Mouse (Mus musculus) forebrain, embryonic 16.5 days (tissue): ENCODE measurements around the gene Ces3a. TPM values are rescaled to one million over a fixed set of nuclear protein-coding genes. Genes with fewer than 3 reads are reported as not detected.

Source experiments
- ATAC-seq: fragments of 200-750 bp; cut with Nextera tagmentation; 2 replicates; pipeline ENCODE4 v1.8.0; 2017; ENCODE audit warnings: mild to moderate bottlenecking, moderate library complexity
- H3K27ac ChIP-seq: fragments of 300-500 bp; sonication (generic); 2 replicates; pipeline ENCODE4 v1.5.1; 2014; ENCODE audit warnings: low read length, control low read depth
- H3K27me3 ChIP-seq: fragments of 300-500 bp; sonication (generic); replicated peaks from 2 replicates; pipeline ENCODE4 v1.6.1; 2014; ENCODE audit warnings: low read length; ENCODE audit not compliant: control insufficient read depth, insufficient read depth
- H3K36me3 ChIP-seq: fragments of 300-500 bp; sonication (generic); 2 replicates; pipeline ENCODE4 v1.6.1; 2014; ENCODE audit not compliant: control insufficient read depth, insufficient read depth
- H3K4me1 ChIP-seq: fragments of 300-500 bp; sonication (generic); replicated peaks from 2 replicates; pipeline ENCODE4 v1.6.1; 2014; ENCODE audit warnings: low read length; ENCODE audit not compliant: control insufficient read depth, insufficient read depth
- H3K4me2 ChIP-seq: fragments of 300-500 bp; sonication (generic); 2 replicates; pipeline ENCODE4 v1.6.1; 2014; ENCODE audit warnings: mild to moderate bottlenecking, low read length, control low read depth
- H3K4me3 ChIP-seq: fragments of 300-500 bp; sonication (generic); replicated peaks from 2 replicates; pipeline ENCODE4 v1.5.1; 2014; ENCODE audit warnings: mild to moderate bottlenecking, low read length, control low read depth
- H3K9ac ChIP-seq: fragments of 300-500 bp; sonication (generic); replicated peaks from 2 replicates; pipeline ENCODE4 v1.6.1; 2014; ENCODE audit warnings: low read depth, low read length, control low read depth
- H3K9me3 ChIP-seq: fragments of 300-500 bp; sonication (generic); 2 replicates; pipeline ENCODE4 v1.6.1; 2016; ENCODE audit warnings: low read length; ENCODE audit not compliant: control insufficient read depth
- WGBS: fragments of 180-500 bp; shearing (Covaris S2); extraction: QIAGEN DNeasy Blood & Tissue Kit; methylation state at CpG from one replicate; pipeline ENCODE4 v1.1.7; 2014; 5-methylcytosine and 5-hydroxymethylcytosine counted together
- polyA plus RNA-seq: library from polyadenylated mRNA; unstranded; fragments of >200 nt; fragmentation: Nextera tagmentation; extraction: Ambion mirVana; gene quantifications from 2 replicates; pipeline ENCODE4 v1.2.1, GENCODE M21; 2015

Gene Ces3a
- polyA plus RNA-seq: not detected in 2 replicates

GRCm38 (mm10) chr8:105048371-105048854 lies at the start of gene Ces3a:
Ces3a (plus strand) TSS chr8:105048601.
- no peaks in the 10 kb centered on the region for H3K9me3 ChIP-seq
- H3K36me3 ChIP-seq: no peaks in the 10 kb centered on the region
- H3K27ac ChIP-seq: no peak within 1 kb of the TSS
- ATAC-seq: no peak
- WGBS: 88% methylated on average over 3 of the region's 3 CpGs
- no peak within 1 kb of the TSS for H3K4me2 ChIP-seq
- H3K4me3 ChIP-seq: no peak within 1 kb of the TSS
- no peaks in the 10 kb centered on the region for H3K4me1 ChIP-seq
- no peaks in the 10 kb centered on the region for H3K27me3 ChIP-seq
- no peak within 1 kb of the TSS for H3K9ac ChIP-seq

DNA sequence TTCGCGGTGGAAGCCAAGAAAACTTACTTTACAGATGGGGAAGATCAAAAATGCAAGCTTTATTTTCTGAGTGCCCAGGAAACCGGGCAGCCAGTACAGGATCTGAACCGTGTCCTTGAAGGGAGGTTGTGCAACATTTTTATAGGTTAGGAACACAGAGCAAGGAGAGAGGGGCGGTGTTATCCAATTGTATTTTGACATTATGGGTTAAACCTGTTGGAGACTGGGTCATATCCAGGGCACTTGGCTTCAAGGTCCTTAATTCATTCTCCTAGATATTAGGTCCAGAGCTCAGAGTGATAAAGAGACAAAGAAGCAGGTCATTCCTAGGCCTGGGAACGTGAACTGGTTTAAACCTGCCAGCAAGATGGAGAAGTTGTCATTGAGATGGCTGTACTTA lies 49.2 kb upstream of the Ces3a start:
- no peak overlapping the region for H3K27ac ChIP-seq
- WGBS: 86% methylated on average over 6 of the region's 6 CpGs
- no peaks in the 10 kb centered on the region for H3K9me3 ChIP-seq
- ATAC-seq: no peak
- H3K4me2 ChIP-seq: no peak overlapping the region
- no peak overlapping the region for H3K4me3 ChIP-seq
- H3K9ac ChIP-seq: no peak overlapping the region
- no peaks in the 10 kb centered on the region for H3K4me1 ChIP-seq
- no peaks in the 10 kb centered on the region for H3K27me3 ChIP-seq
- no peaks in the 10 kb centered on the region for H3K36me3 ChIP-seq

DNA sequence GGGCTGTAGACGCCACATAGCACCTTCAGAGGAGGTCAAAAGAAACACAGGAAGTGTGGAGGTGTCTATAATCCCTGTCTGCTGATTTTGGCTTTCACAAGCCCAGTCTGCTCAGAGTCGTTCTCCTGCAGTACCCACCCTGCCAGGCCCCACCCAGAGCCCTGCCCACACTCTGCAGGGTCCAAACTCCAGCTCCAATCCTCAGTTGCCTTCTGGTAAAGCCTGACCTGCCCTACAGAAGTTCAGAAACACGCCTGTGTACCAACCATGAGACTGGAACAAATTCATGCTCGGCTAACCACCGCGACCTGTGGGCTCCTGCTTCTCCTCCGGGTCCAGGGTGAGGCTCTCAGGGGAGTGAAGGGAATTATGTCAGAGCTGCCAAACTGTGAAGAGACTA lies 47.8 kb upstream of the Ces3a start, which contains the start of gene Ces2h:
Gene Ces2h (plus strand): TSS at position 268 of the 400 bp plus-strand sequence.
- no peak within 1 kb of the TSS for H3K27ac ChIP-seq
- no peaks in the 10 kb centered on the region for H3K4me1 ChIP-seq
- no peaks in the 10 kb centered on the region for H3K36me3 ChIP-seq
- H3K9me3 ChIP-seq: no peaks in the 10 kb centered on the region
- 83% methylated on average over 7 of the region's 7 CpGs for WGBS
- H3K4me2 ChIP-seq: no peak within 1 kb of the TSS
- H3K9ac ChIP-seq: no peak within 1 kb of the TSS
- ATAC-seq: no peak
- H3K27me3 ChIP-seq: no peaks in the 10 kb centered on the region
- no peak within 1 kb of the TSS for H3K4me3 ChIP-seq

- Histone ChIP-seq H3K27ac (no peak overlapping the region), H3K27me3 (no peaks in the 10 kb centered on the region), H3K4me3 (no peak overlapping the region), H3K9me3 (no peaks in the 10 kb centered on the region), H3K4me1 (no peaks in the 10 kb centered on the region), H3K36me3 (no peaks in the 10 kb centered on the region), H3K4me2 (no peak overlapping the region), H3K9ac (no peak overlapping the region)
- WGBS: 90% methylated on average over 2 of the region's 2 CpGs
- ATAC-seq: no peak
These were observed 38.4 kb upstream of the Ces3a start for GRCm38 (mm10) chr8:105010000-105010399.

GRCm38 (mm10) chr8:105011136-105011535 lies 37.3 kb upstream of the Ces3a start:
- Histone ChIP-seq H3K9me3 (no peaks in the 10 kb centered on the region), H3K27me3 (no peaks in the 10 kb centered on the region), H3K36me3 (no peaks in the 10 kb centered on the region), H3K27ac (no peak overlapping the region), H3K4me3 (no peak overlapping the region), H3K9ac (no peak overlapping the region), H3K4me1 (no peaks in the 10 kb centered on the region), H3K4me2 (no peak overlapping the region)
- ATAC-seq: no peak
- WGBS: 81% methylated on average over 12 of the region's 12 CpGs

GRCm38 (mm10) chr8:105014391-105014790 lies 34.0 kb upstream of the Ces3a start:
- 93% methylated on average over 5 of the region's 5 CpGs for WGBS
- Histone ChIP-seq H3K9ac (no peak overlapping the region), H3K4me2 (no peak overlapping the region), H3K9me3 (no peaks in the 10 kb centered on the region), H3K4me1 (no peaks in the 10 kb centered on the region), H3K27ac (no peak overlapping the region), H3K4me3 (no peak overlapping the region), H3K27me3 (no peaks in the 10 kb centered on the region), H3K36me3 (no peaks in the 10 kb centered on the region)
- no peak for ATAC-seq

GRCm38 (mm10) chr8:105021954-105022353 lies 26.4 kb upstream of the Ces3a start:
- Histone ChIP-seq H3K27me3 (no peaks in the 10 kb centered on the region), H3K9me3 (no peaks in the 10 kb centered on the region), H3K4me3 (no peak overlapping the region), H3K4me2 (no peak overlapping the region), H3K27ac (no peak overlapping the region), H3K4me1 (no peaks in the 10 kb centered on the region), H3K9ac (no peak overlapping the region), H3K36me3 (no peaks in the 10 kb centered on the region)
- ATAC-seq: no peak
- 71% methylated on average over 1 of the region's 1 CpGs for WGBS

DNA sequence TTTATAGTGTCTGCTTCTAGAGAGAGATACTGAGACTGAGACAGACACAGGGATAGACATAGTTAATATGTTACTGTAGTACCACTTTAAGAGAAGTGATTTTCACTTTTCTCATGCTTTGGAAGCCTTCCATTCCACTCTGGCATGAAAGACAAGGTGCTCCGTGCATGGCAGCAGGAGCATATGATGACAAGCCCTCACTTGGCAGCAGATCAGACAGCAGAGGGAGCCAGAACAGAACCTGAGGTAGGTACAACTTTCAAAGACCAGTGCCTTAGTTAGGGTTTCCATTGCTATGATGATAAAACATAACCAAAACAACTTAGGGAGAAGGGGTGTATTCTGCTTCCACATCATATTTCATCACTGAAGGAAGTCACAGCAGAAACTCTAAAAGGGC lies 25.3 kb upstream of the Ces3a start:
- no peaks in the 10 kb centered on the region for H3K4me1 ChIP-seq
- ATAC-seq: no peak
- H3K9ac ChIP-seq: no peak overlapping the region
- no peak overlapping the region for H3K4me2 ChIP-seq
- H3K36me3 ChIP-seq: no peaks in the 10 kb centered on the region
- WGBS: 43% methylated on average over 1 of the region's 1 CpGs
- no peaks in the 10 kb centered on the region for H3K9me3 ChIP-seq
- H3K27me3 ChIP-seq: no peaks in the 10 kb centered on the region
- no peak overlapping the region for H3K4me3 ChIP-seq
- no peak overlapping the region for H3K27ac ChIP-seq

GRCm38 (mm10) chr8:105025050-105025449 lies 23.4 kb upstream of the Ces3a start:
- H3K4me3 ChIP-seq: no peak overlapping the region
- no peaks in the 10 kb centered on the region for H3K4me1 ChIP-seq
- H3K36me3 ChIP-seq: no peaks in the 10 kb centered on the region
- no peak overlapping the region for H3K27ac ChIP-seq
- ATAC-seq: no peak
- no peak overlapping the region for H3K9ac ChIP-seq
- H3K27me3 ChIP-seq: no peaks in the 10 kb centered on the region
- H3K9me3 ChIP-seq: no peaks in the 10 kb centered on the region
- no peak overlapping the region for H3K4me2 ChIP-seq
- 63% methylated on average over 2 of the region's 2 CpGs for WGBS

- WGBS: 80% methylated on average over 1 of the region's 1 CpGs
- Histone ChIP-seq H3K4me2 (no peak overlapping the region), H3K4me1 (no peaks in the 10 kb centered on the region), H3K9ac (no peak overlapping the region), H3K9me3 (no peaks in the 10 kb centered on the region), H3K36me3 (no peaks in the 10 kb centered on the region), H3K4me3 (no peak overlapping the region), H3K27ac (no peak overlapping the region), H3K27me3 (no peaks in the 10 kb centered on the region)
- no peak for ATAC-seq
These were observed 4.9 kb upstream of the Ces3a start for GRCm38 (mm10) chr8:105043510-105043909.
